8 mouse cellular contexts compared by ENCODE assay signal in genomic region chr10:80399973-80400703, GRCm38 (mm10). TPM values are rescaled to one million over a fixed set of nuclear protein-coding genes. Genes with fewer than 3 reads are reported as not detected.
DNase-seq lines count a peak whose midpoint lies in the region; ATAC-seq and TF ChIP-seq lines count a peak whose summit lies in the region.

No protein-coding gene starts in this region.

- peak overlapping the region; percentile 67 for H3K9ac ChIP-seq in kidney, postnatal 0 days (ENCODE audit: low read depth, low read length)
- peak overlapping the region; percentile 42 for H3K9ac ChIP-seq in hindbrain, postnatal 0 days (replicated peaks; ENCODE audit: low read length)
- H3K9ac ChIP-seq in neural tube, embryonic 12.5 days, result peak overlapping the region; percentile 62

- ATAC-seq in kidney, postnatal 0 days (replicated peaks; ENCODE audit: low FRiP score, low read depth), result no peak
- no peak for ATAC-seq in hindbrain, postnatal 0 days
- no peak for ATAC-seq in neural tube, embryonic 12.5 days (ENCODE audit: low FRiP score, low read depth)
- ATAC-seq in megakaryocyte progenitor cell, adult 5-6 weeks (replicated peaks; ENCODE audit: poor library complexity), result no peak; the same call in 1 of the 2 replicates
- ATAC-seq in monocyte, adult 5-6 weeks (replicated peaks; ENCODE audit: insufficient number of reproducible peaks, low FRiP score, low TSS enrichment, poor library complexity, severe bottlenecking), result no peak; the same call in 1 of the 2 replicates

- no peaks in the 10 kb centered on the region for H3K27me3 ChIP-seq in kidney, postnatal 0 days (ENCODE audit: insufficient read depth, low read length)
- no peaks in the 10 kb centered on the region for H3K27me3 ChIP-seq in hindbrain, postnatal 0 days (ENCODE audit: insufficient read depth, low read length)
- H3K27me3 ChIP-seq in neural tube, embryonic 12.5 days (replicated peaks), result no peaks in the 10 kb centered on the region

- peak overlapping the region; percentile 91 for H3K27ac ChIP-seq in kidney, postnatal 0 days
- peak overlapping the region; percentile 45; the same call in 1 of the 2 replicates for H3K27ac ChIP-seq in cortical plate, adult 2 months (ENCODE audit: insufficient read depth, low read length)
- peak overlapping the region; percentile 99 for H3K27ac ChIP-seq in hindbrain, postnatal 0 days
- peak overlapping the region; percentile 54 for H3K27ac ChIP-seq in neural tube, embryonic 12.5 days

- peak overlapping the region; percentile 83 for H3K4me2 ChIP-seq in kidney, postnatal 0 days (ENCODE audit: low read length)
- H3K4me2 ChIP-seq in hindbrain, postnatal 0 days (ENCODE audit: low read depth, low read length), result peak overlapping the region; percentile 66
- H3K4me2 ChIP-seq in neural tube, embryonic 12.5 days (replicated peaks), result peak overlapping the region; percentile 76

- WGBS in kidney, postnatal 0 days, result 15% methylated on average over 17 of the region's 17 CpGs
- 11% methylated on average over 17 of the region's 17 CpGs for WGBS in hindbrain, postnatal 0 days
- WGBS in neural tube, embryonic 12.5 days, result 15% methylated on average over 17 of the region's 17 CpGs

- H3K4me1 ChIP-seq in kidney, postnatal 0 days (replicated peaks; ENCODE audit: insufficient read depth, low read length), result peaks cover 14% of the 10 kb centered on the region
- H3K4me1 ChIP-seq in cortical plate, adult 2 months (ENCODE audit: control insufficient read depth, insufficient read depth, low read length), result peaks cover 15% of the 10 kb centered on the region
- 0 out of 2 replicates have a peak, but pooled peaks cover 13% of the 10 kb centered on the region for H3K4me1 ChIP-seq in hindbrain, postnatal 0 days (ENCODE audit: insufficient read depth, low read length)
- H3K4me1 ChIP-seq in neural tube, embryonic 12.5 days, result peaks cover 29% of the 10 kb centered on the region

- H3K36me3 ChIP-seq in kidney, postnatal 0 days (ENCODE audit: insufficient read depth, low read length), result peaks cover 22% of the 10 kb centered on the region
- peaks cover 9% of the 10 kb centered on the region; the same call in 1 of the 2 replicates for H3K36me3 ChIP-seq in hindbrain, postnatal 0 days (ENCODE audit: insufficient read depth, low read length)
- H3K36me3 ChIP-seq in neural tube, embryonic 12.5 days, result peaks cover 50% of the 10 kb centered on the region

- peak overlapping the region; percentile 37 for H3K4me3 ChIP-seq in kidney, postnatal 0 days (replicated peaks; ENCODE audit: low read depth, low read length)
- H3K4me3 ChIP-seq in cortical plate, adult 2 months (ENCODE audit: insufficient read depth, low read length), result peak overlapping the region; percentile 39
- H3K4me3 ChIP-seq in hindbrain, postnatal 0 days (ENCODE audit: low read length), result peak overlapping the region; percentile 65
- peak overlapping the region; percentile 37 for H3K4me3 ChIP-seq in neural tube, embryonic 12.5 days

- peak; percentile 37; the same call in 1 of the 2 replicates for TF ChIP-seq POLR2A in cortical plate, adult 2 months (IDR thresholded peaks at IDR 0.05; ENCODE audit: extremely low read depth, insufficient read depth, low read length)

- DNase-seq in kidney, postnatal 0 days (ENCODE audit: low spot score), result no peak
- DNase-seq in kidney, postnatal 25 days, result no peak
- DNase-seq in hindbrain, postnatal 0 days (ENCODE audit: low spot score), result no peak
- no peak for DNase-seq in gastrocnemius, postnatal 25 days

- H3K9me3 ChIP-seq in kidney, postnatal 0 days (replicated peaks; ENCODE audit: low read length), result no peaks in the 10 kb centered on the region
- no peaks in the 10 kb centered on the region for H3K9me3 ChIP-seq in hindbrain, postnatal 0 days (ENCODE audit: low read length)
- no peaks in the 10 kb centered on the region for H3K9me3 ChIP-seq in neural tube, embryonic 12.5 days

- no peak for TF ChIP-seq CTCF in kidney, postnatal 0 days (IDR thresholded peaks at IDR 0.05; ENCODE audit: low read depth)
- no peak for TF ChIP-seq CTCF in cortical plate, adult 2 months (IDR thresholded peaks at IDR 0.05; ENCODE audit: extremely low read depth, insufficient read depth, low read length)
- no peak for TF ChIP-seq CTCF in hindbrain, postnatal 0 days (IDR thresholded peaks at IDR 0.05; ENCODE audit: low read depth)

RNA-seq across cellular contexts. Expression of gene Mbd3, which starts 0.8 kb away (rescaled TPM):
- polyA plus RNA-seq in kidney, postnatal 0 days (2015; fragmentation: Nextera tagmentation; extraction: Ambion mirVana), result 163 and 165 TPM in 2 replicates
- polyA plus RNA-seq in cortical plate, adult 2 months (2012; rRNA removed), result 186 and 210 TPM in 2 replicates
- 48.2 and 50.4 TPM in 2 replicates for total RNA-seq in hindbrain, postnatal 0 days (2014; rRNA removed)
- 166 and 175 TPM in 2 replicates for polyA plus RNA-seq in hindbrain, postnatal 0 days (2015; fragmentation: Nextera tagmentation; extraction: Ambion mirVana)
- 304 and 314 TPM in 2 replicates for polyA plus RNA-seq in neural tube, embryonic 12.5 days (2016; fragmentation: Nextera tagmentation; extraction: Ambion mirVana)
- 10 to 100 TPM; 78.7 to 93.6 TPM for total RNA-seq in gastrocnemius, postnatal 25 days (2021)
- total RNA-seq in megakaryocyte progenitor cell, adult 5-6 weeks (2015), result 91.1 and 96.6 TPM in 2 replicates
- total RNA-seq in megakaryocyte progenitor cell, adult 5-6 weeks (2017), result 82.8 and 90.8 TPM in 2 replicates
- 11.4 to 34.6 TPM (median 18.6 TPM) in 3 replicates for total RNA-seq in monocyte, adult 5-6 weeks (2017)

RNA-seq across cellular contexts. Expression of gene Uqcr11, which starts 6.5 kb away (rescaled TPM):
- 1,117 and 1,253 TPM in 2 replicates for polyA plus RNA-seq in kidney, postnatal 0 days (2015; fragmentation: Nextera tagmentation; extraction: Ambion mirVana)
- 1,456 and 1,595 TPM in 2 replicates for polyA plus RNA-seq in cortical plate, adult 2 months (2012; rRNA removed)
- 369 and 391 TPM in 2 replicates for total RNA-seq in hindbrain, postnatal 0 days (2014; rRNA removed)
- 897 and 981 TPM in 2 replicates for polyA plus RNA-seq in hindbrain, postnatal 0 days (2015; fragmentation: Nextera tagmentation; extraction: Ambion mirVana)
- polyA plus RNA-seq in neural tube, embryonic 12.5 days (2016; fragmentation: Nextera tagmentation; extraction: Ambion mirVana), result 436 and 478 TPM in 2 replicates
- total RNA-seq in gastrocnemius, postnatal 25 days (2021), result 100 to 1,000 TPM; 913 to 952 TPM
- total RNA-seq in megakaryocyte progenitor cell, adult 5-6 weeks (2015), result 202 and 210 TPM in 2 replicates
- 184 and 263 TPM in 2 replicates for total RNA-seq in megakaryocyte progenitor cell, adult 5-6 weeks (2017)
- total RNA-seq in monocyte, adult 5-6 weeks (2017), result 56.9 to 82.5 TPM (median 76.8 TPM) in 3 replicates

RNA-seq across cellular contexts. Expression of gene Mex3d, which starts 12.7 kb away (rescaled TPM):
- polyA plus RNA-seq in kidney, postnatal 0 days (2015; fragmentation: Nextera tagmentation; extraction: Ambion mirVana), result 6.6 and 7.8 TPM in 2 replicates
- polyA plus RNA-seq in cortical plate, adult 2 months (2012; rRNA removed), result 13.8 and 14.3 TPM in 2 replicates
- total RNA-seq in hindbrain, postnatal 0 days (2014; rRNA removed), result 129 and 145 TPM in 2 replicates
- 11.6 and 14.2 TPM in 2 replicates for polyA plus RNA-seq in hindbrain, postnatal 0 days (2015; fragmentation: Nextera tagmentation; extraction: Ambion mirVana)
- polyA plus RNA-seq in neural tube, embryonic 12.5 days (2016; fragmentation: Nextera tagmentation; extraction: Ambion mirVana), result 23.6 and 26.5 TPM in 2 replicates
- 1 to 10 TPM; 3.9 to 4.3 TPM for total RNA-seq in gastrocnemius, postnatal 25 days (2021)
- 1.9 and 4.3 TPM in 2 replicates for total RNA-seq in megakaryocyte progenitor cell, adult 5-6 weeks (2015)
- 2.7 and 7.9 TPM in 2 replicates for total RNA-seq in megakaryocyte progenitor cell, adult 5-6 weeks (2017)
- total RNA-seq in monocyte, adult 5-6 weeks (2017), result 4.1 to 5.3 TPM (median 5.2 TPM) in 3 replicates

RNA-seq across cellular contexts. Expression of gene Tcf3, which starts 33.3 kb away (rescaled TPM):
- polyA plus RNA-seq in kidney, postnatal 0 days (2015; fragmentation: Nextera tagmentation; extraction: Ambion mirVana), result 76.4 and 83.7 TPM in 2 replicates
- 25.5 and 26.0 TPM in 2 replicates for polyA plus RNA-seq in cortical plate, adult 2 months (2012; rRNA removed)
- 132 TPM in 2 replicates for total RNA-seq in hindbrain, postnatal 0 days (2014; rRNA removed)
- 36.2 and 36.4 TPM in 2 replicates for polyA plus RNA-seq in hindbrain, postnatal 0 days (2015; fragmentation: Nextera tagmentation; extraction: Ambion mirVana)
- 156 and 166 TPM in 2 replicates for polyA plus RNA-seq in neural tube, embryonic 12.5 days (2016; fragmentation: Nextera tagmentation; extraction: Ambion mirVana)
- 10 to 100 TPM; 11.1 to 13.8 TPM for total RNA-seq in gastrocnemius, postnatal 25 days (2021)
- total RNA-seq in megakaryocyte progenitor cell, adult 5-6 weeks (2015), result 29.9 and 35.3 TPM in 2 replicates
- total RNA-seq in megakaryocyte progenitor cell, adult 5-6 weeks (2017), result 33.5 and 51.0 TPM in 2 replicates
- 18.9 to 30.0 TPM (median 26.1 TPM) in 3 replicates for total RNA-seq in monocyte, adult 5-6 weeks (2017)

RNA-seq across cellular contexts. Expression of gene Plk5, which starts 43.9 kb away (rescaled TPM):
- polyA plus RNA-seq in kidney, postnatal 0 days (2015; fragmentation: Nextera tagmentation; extraction: Ambion mirVana), result 0.51 and 1.0 TPM in 2 replicates
- 36.3 and 40.3 TPM in 2 replicates for polyA plus RNA-seq in cortical plate, adult 2 months (2012; rRNA removed)
- 15.7 and 18.3 TPM in 2 replicates for total RNA-seq in hindbrain, postnatal 0 days (2014; rRNA removed)
- polyA plus RNA-seq in hindbrain, postnatal 0 days (2015; fragmentation: Nextera tagmentation; extraction: Ambion mirVana), result 8.9 and 9.3 TPM in 2 replicates
- polyA plus RNA-seq in neural tube, embryonic 12.5 days (2016; fragmentation: Nextera tagmentation; extraction: Ambion mirVana), result 0.29 and 0.49 TPM in 2 replicates
- under 1 TPM; 0.13 TPM for total RNA-seq in gastrocnemius, postnatal 25 days (2021)
- not detected in 2 replicates for total RNA-seq in megakaryocyte progenitor cell, adult 5-6 weeks (2015)
- not detected in 2 replicates for total RNA-seq in megakaryocyte progenitor cell, adult 5-6 weeks (2017)
- total RNA-seq in monocyte, adult 5-6 weeks (2017), result not detected in 3 replicates

Comparison
In these comparisons a context has a peak if more than half of its experiments do, and no peak if none do; other contexts are left out.
1. H3K27ac ChIP-seq: peak in every context shown above with its lines; median percentile 99 in hindbrain, postnatal 0 days; 91 in kidney, postnatal 0 days; 54 in neural tube, embryonic 12.5 days; 45 in cortical plate, adult 2 months.
2. RNA of gene Mex3d, which starts 12.7 kb away (total RNA-seq): 129 to 145 TPM in hindbrain, postnatal 0 days; 3.9 to 4.3 TPM in gastrocnemius, postnatal 25 days, 4.1 to 5.3 TPM in monocyte, adult 5-6 weeks and 1.9 to 7.9 TPM in megakaryocyte progenitor cell, adult 5-6 weeks; every median in the first group is over 10 times any median in the second.
3. Peak in every context shown above with its lines, with median percentiles within 50 percentile points of each other: H3K4me2 ChIP-seq, H3K4me3 ChIP-seq and H3K9ac ChIP-seq.